Mouse (Mus musculus): ENCODE data around the gene Fam122b. TPM values are rescaled to one million over a fixed set of nuclear protein-coding genes. Genes with fewer than 3 reads are reported as not detected.

Fam122b gene
- polyA plus RNA-seq, 1 experiment, result 2.0 TPM

DNA sequence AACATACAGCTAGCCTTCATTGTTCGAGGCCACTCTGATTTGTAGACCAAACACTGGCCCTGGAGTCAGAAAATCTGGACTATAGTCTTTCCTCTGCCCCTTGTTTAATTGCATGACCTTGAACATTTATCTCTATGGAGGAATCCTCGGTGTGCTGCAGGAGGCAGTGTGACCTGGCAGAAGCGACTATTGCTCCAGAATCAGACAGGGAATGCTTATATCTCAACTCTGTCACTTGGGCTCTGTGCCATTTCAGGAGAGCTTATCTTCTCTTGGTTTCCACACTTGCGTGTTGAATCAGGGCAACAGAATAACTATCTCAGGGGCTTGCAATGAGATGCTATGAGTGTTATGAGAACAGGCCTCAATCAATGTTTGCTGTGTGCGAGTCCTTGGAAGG lies 68.0 kb downstream of the Fam122b start:
- Histone ChIP-seq H3K4me1 (ENCODE audit: control insufficient read depth, insufficient read depth, insufficient read length, low read length) (no peaks in the 10 kb centered on the region), H3K36me3 (ENCODE audit: control insufficient read depth, insufficient read depth, low read length) (no peaks in the 10 kb centered on the region), H3K27me3 (ENCODE audit: control insufficient read depth, insufficient read depth, low read length) (no peaks in the 10 kb centered on the region), H3K27ac (ENCODE audit: insufficient read depth, low read depth, low read length) (no peak overlapping the region), H3K4me3 (ENCODE audit: low read depth, low read length) (no peak overlapping the region)
- TF ChIP-seq POLR2A (IDR thresholded peaks at IDR 0.05; ENCODE audit: low read depth, low read length), result no peak
- no peak for TF ChIP-seq CTCF (IDR thresholded peaks at IDR 0.05; ENCODE audit: extremely low read depth, insufficient read length, insufficient replicate concordance, low read depth, low read length)
- 59% methylated on average over 5 of the region's 5 CpGs for WGBS

DNA sequence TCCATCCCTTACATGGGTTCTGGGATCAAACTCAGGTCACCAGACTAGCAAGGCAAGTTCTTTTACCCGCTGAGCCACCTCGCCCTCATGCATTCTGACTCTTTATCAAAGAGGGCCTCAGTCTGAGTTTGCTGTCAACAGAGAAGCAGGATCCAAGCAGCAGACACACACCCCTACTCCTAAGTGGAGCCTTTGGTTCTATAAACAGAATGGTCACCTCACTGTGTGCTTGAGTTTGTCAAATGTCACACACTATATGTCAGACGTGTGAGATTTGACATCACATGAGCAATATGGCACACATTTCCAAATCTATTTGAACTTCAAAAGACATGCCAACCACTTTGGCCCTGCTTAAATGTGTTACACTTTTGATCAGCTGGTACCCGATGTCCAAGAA lies 71.9 kb downstream of the Fam122b start:
- 74% methylated on average over 4 of the region's 4 CpGs for WGBS
- Histone ChIP-seq H3K27me3 (ENCODE audit: control insufficient read depth, insufficient read depth, low read length) (no peaks in the 10 kb centered on the region), H3K4me1 (ENCODE audit: control insufficient read depth, insufficient read depth, insufficient read length, low read length) (no peaks in the 10 kb centered on the region), H3K27ac (ENCODE audit: insufficient read depth, low read depth, low read length) (no peak overlapping the region), H3K4me3 (ENCODE audit: low read depth, low read length) (no peak overlapping the region), H3K36me3 (ENCODE audit: control insufficient read depth, insufficient read depth, low read length) (no peaks in the 10 kb centered on the region)
- TF ChIP-seq CTCF (IDR thresholded peaks at IDR 0.05; ENCODE audit: extremely low read depth, insufficient read length, insufficient replicate concordance, low read depth, low read length) (no peak), POLR2A (IDR thresholded peaks at IDR 0.05; ENCODE audit: low read depth, low read length) (no peak)

DNA sequence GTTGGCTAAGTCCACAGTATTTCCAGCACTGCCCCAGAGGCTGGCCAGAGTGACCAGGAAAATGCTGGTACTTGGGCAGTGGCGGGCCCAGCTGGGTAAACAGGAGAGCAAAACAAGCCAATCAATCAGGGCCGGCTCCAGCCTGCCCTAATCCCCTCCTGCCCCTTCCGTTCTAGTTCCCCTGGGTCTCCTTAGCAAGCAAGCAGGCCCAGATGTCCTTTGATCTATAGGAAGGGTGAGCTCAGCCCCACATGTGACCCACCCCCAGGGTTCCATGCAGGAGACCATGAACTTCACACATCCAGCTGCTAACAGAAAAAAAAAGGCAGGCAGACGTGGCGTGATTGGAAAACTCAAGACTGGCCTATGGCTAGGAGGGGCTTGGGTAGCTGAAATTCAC lies 73.2 kb downstream of the Fam122b start:
- WGBS, result 64% methylated on average over 5 of the region's 5 CpGs
- TF ChIP-seq POLR2A (IDR thresholded peaks at IDR 0.05; ENCODE audit: low read depth, low read length), result no peak
- TF ChIP-seq CTCF (IDR thresholded peaks at IDR 0.05; ENCODE audit: extremely low read depth, insufficient read length, insufficient replicate concordance, low read depth, low read length), result no peak

More for the DNA sequence above, 73.2 kb downstream of the Fam122b start:
- Histone ChIP-seq H3K4me1 (ENCODE audit: control insufficient read depth, insufficient read depth, insufficient read length, low read length) (no peaks in the 10 kb centered on the region), H3K27ac (ENCODE audit: insufficient read depth, low read depth, low read length) (no peak overlapping the region), H3K36me3 (ENCODE audit: control insufficient read depth, insufficient read depth, low read length) (no peaks in the 10 kb centered on the region), H3K27me3 (ENCODE audit: control insufficient read depth, insufficient read depth, low read length) (no peaks in the 10 kb centered on the region), H3K4me3 (ENCODE audit: low read depth, low read length) (no peak overlapping the region)

Other genes starting within 250 kb of the Fam122b start
- gene Plac1, start 29.7 kb downstream of the Fam122b start, polyA plus RNA-seq (2012; rRNA removed), result not detected in 2 replicates
- gene Fam122c, start 3.6 kb upstream of the Fam122b start, polyA plus RNA-seq (2012; rRNA removed), result not detected in 2 replicates
- gene Mospd1, start 100.7 kb upstream of the Fam122b start, polyA plus RNA-seq (2012; rRNA removed), result 0.18 and 0.49 TPM in 2 replicates
- not detected in 2 replicates for gene Etd, start 165.1 kb upstream of the Fam122b start, polyA plus RNA-seq (2012; rRNA removed)

All from small intestine, adult 2 months (tissue).